Mouse (Mus musculus) megakaryocyte, embryonic 14.5 days (primary cell): ENCODE results near the gene Gstm1. TPM values are rescaled to one million over a fixed set of nuclear protein-coding genes. Genes with fewer than 3 reads are reported as not detected.
A peak's percentile ranks its signal among the peaks of the same experiment; 100 is the strongest.

Experiments
- H3K27me3 ChIP-seq: replicated peaks from 2 replicates; pipeline ENCODE3; 2012; ENCODE audit warnings: inconsistent platforms
- H3K36me3 ChIP-seq: replicated peaks from 2 replicates; pipeline ENCODE3; 2012; ENCODE audit warnings: low read length, inconsistent platforms, mixed read lengths
- H3K4me1 ChIP-seq: 2 replicates; pipeline ENCODE4 v1.6.1; 2012; ENCODE audit warnings: inconsistent platforms
- H3K4me3 ChIP-seq: replicated peaks from 2 replicates; pipeline ENCODE3; 2012; ENCODE audit warnings: moderate library complexity, mild to moderate bottlenecking, inconsistent platforms
- H3K9me3 ChIP-seq: 2 replicates; pipeline ENCODE4 v1.6.1; 2012; ENCODE audit warnings: inconsistent platforms
- FLI1 ChIP-seq: IDR thresholded peaks from 2 replicates; pipeline ENCODE4 v1.6.1; 2012; ENCODE audit warnings: low read length, inconsistent platforms, mixed read lengths
- GATA1 ChIP-seq: IDR thresholded peaks from 3 replicates; pipeline ENCODE4 v1.6.1; 2012; ENCODE audit warnings: mixed read lengths, low read length, inconsistent platforms, borderline replicate concordance
- polyA plus RNA-seq: library from polyadenylated mRNA; stranded (reverse); fragments of >175 nt; gene quantifications from 2 replicates; pipeline ENCODE4 v1.2.3, GENCODE M21; 2012; ENCODE audit warnings: low replicate concordance; ENCODE audit not compliant: insufficient read depth

The Gstm1 gene
- 55.5 and 118 TPM in 2 replicates for polyA plus RNA-seq

DNA sequence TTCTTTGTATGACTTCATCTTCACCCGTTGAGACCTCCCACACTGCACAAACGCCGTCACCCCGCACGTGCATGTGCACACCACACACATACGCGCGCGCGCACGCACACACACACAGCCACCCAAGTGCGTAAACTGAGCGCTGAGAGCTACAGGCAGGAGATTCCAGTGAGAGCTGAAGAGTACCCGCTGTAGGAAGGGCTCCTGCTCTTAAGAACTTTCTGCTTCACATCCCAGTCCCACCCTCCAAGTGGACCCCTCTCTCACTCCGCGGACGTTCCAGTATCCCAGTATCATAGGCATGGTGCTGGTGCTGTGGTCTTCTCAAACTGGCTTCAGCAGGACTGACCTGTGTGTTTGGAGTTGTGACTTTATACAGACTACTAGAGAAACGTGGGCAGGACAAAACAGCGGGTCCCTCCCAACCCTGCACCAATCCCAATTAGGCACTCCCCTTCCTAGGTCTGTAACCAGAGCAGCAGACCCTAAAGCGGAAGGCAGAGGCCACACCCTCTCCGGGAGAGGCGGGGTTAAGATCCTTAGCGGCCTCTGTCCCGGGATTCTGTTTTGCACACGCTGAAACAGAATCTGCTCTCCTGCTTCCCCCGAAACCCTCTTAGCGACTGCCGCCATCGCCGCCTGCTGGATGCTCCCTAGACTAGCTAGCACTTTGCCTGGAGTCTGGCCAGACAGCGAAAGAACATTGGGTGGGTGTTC, at the start of gene Gstm1:
Gene Gstm1, minus strand, starts transcription at position 501 of the 717 bp plus-strand sequence.
- peak within 1 kb of the TSS; percentile 89 for H3K4me3 ChIP-seq
- TF ChIP-seq GATA1 (no peak), FLI1 (no peak)

DNA sequence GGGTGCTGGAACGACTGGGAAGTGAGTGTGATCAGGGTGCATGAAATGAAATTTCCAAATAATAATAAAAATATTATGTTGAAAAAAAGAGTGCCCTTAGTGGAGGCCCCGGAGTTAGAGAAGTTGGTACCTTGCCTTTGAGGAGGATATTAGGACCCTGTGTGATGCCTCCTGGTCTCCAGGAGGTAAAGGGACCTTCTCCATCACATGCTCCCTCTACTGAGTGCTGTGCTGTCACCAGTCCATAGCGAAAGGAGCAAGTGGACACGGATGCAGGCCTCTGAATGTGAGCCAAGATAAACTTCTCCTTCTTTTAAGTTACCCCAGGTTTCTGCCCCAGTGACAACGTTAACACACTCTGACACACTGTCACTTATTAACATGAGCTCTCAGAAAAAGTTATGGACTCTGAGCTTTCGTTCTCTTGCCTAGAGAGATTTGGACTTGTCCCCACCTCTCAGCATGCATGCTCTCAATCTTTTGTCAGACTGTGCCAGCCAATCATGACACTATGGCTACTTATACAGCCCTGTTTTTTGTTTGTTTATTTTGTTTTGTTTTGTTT, 49.7 kb upstream of the Gstm1 start:
- Histone ChIP-seq H3K9me3 (no peaks in the 10 kb centered on the region), H3K27me3 (peaks cover 15% of the 10 kb centered on the region), H3K4me3 (no peak overlapping the region), H3K4me1 (peaks cover 40% of the 10 kb centered on the region), H3K36me3 (peaks cover 18% of the 10 kb centered on the region)
- TF ChIP-seq FLI1, result no peak
- TF ChIP-seq GATA1, result no peak

More for the DNA sequence above, at the start of gene Gstm1:
- Histone ChIP-seq H3K36me3 (no peaks in the 10 kb centered on the region), H3K27me3 (peaks cover 71% of the 10 kb centered on the region), H3K9me3 (no peaks in the 10 kb centered on the region), H3K4me1 (peaks cover 21% of the 10 kb centered on the region)

DNA sequence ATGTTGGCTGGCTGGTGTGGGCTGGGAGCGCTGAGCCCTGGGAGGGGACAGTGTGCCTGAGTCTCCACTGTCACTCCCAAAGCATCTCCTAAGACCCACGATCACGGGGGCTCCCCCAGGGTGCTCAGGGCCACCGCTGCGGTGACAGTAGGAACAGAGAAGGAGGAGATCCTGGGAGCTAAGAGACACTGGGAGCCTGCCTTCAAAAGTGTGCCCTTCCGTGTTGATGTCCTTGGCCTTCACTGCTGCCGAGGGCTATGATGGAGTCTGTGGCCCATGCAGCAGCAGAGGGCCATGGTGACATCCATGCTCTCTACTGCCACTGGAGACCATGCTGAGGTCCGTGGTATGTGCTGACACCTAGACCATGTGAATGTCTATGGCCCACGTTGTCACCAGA, 47.8 kb upstream of the Gstm1 start:
- Histone ChIP-seq H3K27me3 (peaks cover 15% of the 10 kb centered on the region), H3K4me3 (peak overlapping the region; percentile 56), H3K4me1 (peaks cover 42% of the 10 kb centered on the region), H3K9me3 (no peaks in the 10 kb centered on the region), H3K36me3 (peaks cover under 1% of the 10 kb centered on the region)
- no peak for TF ChIP-seq GATA1
- no peak for TF ChIP-seq FLI1

DNA sequence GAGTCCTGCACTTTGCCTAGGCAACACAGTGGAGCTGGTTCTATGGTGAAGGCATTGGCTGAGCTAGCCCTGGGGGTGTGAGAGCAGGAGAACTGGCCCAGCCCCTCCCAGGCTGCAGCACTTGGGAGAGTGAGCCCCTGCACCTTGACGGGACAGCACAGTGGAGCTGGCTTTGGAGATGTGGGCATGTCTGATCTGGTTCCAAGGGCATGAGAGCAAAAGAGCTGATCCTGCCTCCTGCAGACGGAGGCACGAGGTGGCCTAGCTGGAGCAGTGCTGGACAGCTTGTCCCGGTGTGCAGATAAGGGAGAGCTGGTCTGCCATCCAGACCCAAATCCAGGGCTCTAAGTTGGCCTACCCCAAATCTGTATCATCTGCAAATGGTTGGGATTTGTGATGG, 46.9 kb upstream of the Gstm1 start:
- H3K9me3 ChIP-seq, result no peaks in the 10 kb centered on the region

DNA sequence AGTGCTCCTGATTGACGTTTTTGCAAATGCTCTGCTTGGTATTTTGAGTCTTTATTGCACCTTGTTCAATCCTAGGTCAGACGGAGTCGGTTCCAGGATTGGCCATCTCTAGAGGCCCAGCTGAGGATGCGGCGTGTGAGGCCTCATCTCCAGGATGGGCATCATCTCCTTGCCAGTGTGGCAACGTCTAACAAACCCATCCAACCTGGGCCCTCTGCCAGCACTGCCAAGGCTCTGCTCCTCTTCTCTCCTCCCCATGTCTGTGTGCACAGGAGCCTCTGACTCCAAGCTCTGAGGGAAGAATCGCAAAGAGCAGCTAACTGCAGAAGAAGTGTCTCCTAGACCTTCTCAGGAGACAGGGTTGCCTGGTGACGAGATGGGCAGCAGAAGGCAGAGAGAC, 44.9 kb upstream of the Gstm1 start:
- TF ChIP-seq GATA1 (no peak), FLI1 (no peak)
- Histone ChIP-seq H3K4me3 (no peak overlapping the region), H3K9me3 (no peaks in the 10 kb centered on the region), H3K36me3 (no peaks in the 10 kb centered on the region), H3K27me3 (peaks cover 21% of the 10 kb centered on the region), H3K4me1 (peaks cover 23% of the 10 kb centered on the region)

More for the DNA sequence above, 46.9 kb upstream of the Gstm1 start:
- H3K27me3 ChIP-seq, result peaks cover 15% of the 10 kb centered on the region
- H3K4me3 ChIP-seq, result no peak overlapping the region
- no peaks in the 10 kb centered on the region for H3K36me3 ChIP-seq
- H3K4me1 ChIP-seq, result peaks cover 34% of the 10 kb centered on the region
- TF ChIP-seq GATA1 (no peak), FLI1 (no peak)

DNA sequence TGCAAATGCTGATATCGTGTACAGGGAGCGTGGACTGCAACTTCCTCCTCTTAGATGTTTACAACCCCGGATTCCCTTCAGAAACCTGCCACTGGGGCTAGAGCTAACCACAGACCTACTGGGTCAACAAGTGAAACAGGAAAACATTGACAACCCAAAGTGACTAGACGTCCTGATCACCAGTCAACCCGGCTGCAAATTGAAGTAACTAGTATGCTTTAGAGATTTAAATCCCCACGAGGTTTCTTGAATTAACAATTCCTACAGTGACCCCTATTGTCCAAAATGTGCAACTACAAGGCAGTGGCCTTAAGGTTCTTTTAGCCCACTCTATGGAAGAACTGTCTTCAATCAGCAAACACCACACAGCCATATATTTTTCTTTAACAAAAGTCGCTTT, 43.6 kb upstream of the Gstm1 start:
- no peaks in the 10 kb centered on the region for H3K9me3 ChIP-seq
- H3K36me3 ChIP-seq, result no peaks in the 10 kb centered on the region
- TF ChIP-seq GATA1 (no peak), FLI1 (no peak)
- peaks cover 28% of the 10 kb centered on the region for H3K27me3 ChIP-seq
- peaks cover 23% of the 10 kb centered on the region for H3K4me1 ChIP-seq
- H3K4me3 ChIP-seq, result peak overlapping the region; percentile 66

DNA sequence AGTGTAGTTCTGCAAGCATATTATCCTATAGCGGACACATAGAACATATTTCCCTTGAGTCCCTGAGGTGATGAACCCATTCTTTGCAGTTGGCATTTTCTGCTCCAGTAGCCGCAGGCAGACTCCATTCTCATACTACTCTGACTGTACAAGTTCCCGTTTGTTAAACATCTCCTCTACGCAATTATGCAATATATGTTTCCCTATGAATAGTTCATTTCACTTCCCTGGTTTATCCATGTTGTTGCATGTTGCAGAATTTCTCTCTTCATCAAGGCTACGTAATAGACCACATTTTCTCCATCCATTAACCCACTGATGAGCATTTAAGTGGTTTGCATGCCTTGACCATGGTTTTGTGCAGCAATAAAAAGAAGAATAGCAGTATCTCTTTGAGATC, 32.7 kb upstream of the Gstm1 start:
- TF ChIP-seq GATA1 (no peak), FLI1 (no peak)
- Histone ChIP-seq H3K4me1 (peaks cover 7% of the 10 kb centered on the region), H3K4me3 (no peak overlapping the region), H3K36me3 (no peaks in the 10 kb centered on the region), H3K9me3 (peaks cover 6% of the 10 kb centered on the region), H3K27me3 (peaks cover 4% of the 10 kb centered on the region)

DNA sequence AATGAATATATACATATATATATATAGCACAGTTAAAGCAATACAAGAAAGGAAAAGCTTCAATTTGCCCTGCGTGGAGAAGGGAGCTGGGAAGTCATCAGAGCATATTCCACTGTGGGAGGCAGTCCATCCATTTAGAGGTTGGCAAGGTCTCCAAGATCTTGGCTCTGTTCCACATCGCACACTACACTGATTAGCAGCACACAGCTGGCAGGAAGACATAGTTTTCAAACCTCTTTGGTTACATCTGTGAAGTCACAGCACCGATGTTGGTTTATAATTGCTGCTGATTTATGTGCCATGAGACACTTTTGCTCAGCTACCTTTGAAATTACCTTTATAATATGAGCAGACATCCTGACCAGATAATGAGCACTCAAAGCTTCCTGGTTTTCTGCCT, 30.5 kb upstream of the Gstm1 start:
- no peaks in the 10 kb centered on the region for H3K36me3 ChIP-seq
- peaks cover 4% of the 10 kb centered on the region for H3K27me3 ChIP-seq
- TF ChIP-seq FLI1, result no peak
- TF ChIP-seq GATA1, result no peak
- H3K4me3 ChIP-seq, result no peak overlapping the region
- peaks cover 27% of the 10 kb centered on the region for H3K4me1 ChIP-seq
- H3K9me3 ChIP-seq, result no peaks in the 10 kb centered on the region

DNA sequence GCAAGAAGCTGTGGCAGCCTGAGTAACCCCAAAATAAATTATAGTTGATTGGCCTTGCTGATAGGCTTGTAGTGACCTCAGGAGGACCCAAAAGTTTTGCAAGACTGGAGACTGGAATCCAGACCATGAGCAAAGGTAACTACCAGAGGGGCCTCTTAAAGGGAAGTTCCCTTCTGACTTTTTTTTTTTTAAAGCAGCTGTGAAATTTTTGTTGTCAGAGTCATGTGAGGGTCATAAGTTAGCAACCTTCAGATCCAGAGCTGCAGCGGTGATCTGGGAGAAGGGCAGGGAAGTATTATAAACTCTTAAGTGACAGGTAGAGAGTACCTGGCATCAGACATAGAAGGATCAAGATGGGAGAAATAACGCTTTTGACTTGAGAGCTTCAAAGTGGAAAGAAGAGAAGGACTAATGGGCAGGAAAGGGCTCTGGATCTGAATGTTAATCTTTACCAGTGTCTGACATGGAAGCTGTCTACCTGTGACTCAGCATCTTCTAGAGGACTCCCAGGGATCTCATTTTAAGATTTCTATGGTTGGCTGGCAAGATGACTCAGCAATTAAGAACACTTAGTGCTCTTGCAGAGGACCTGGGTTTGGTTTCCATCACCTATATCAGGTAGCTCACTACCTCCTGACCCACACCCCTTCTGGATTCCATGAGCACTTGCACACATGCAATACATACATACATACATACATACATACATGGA, 29.3 kb upstream of the Gstm1 start:
- Histone ChIP-seq H3K4me1 (peaks cover 27% of the 10 kb centered on the region), H3K4me3 (no peak overlapping the region), H3K36me3 (no peaks in the 10 kb centered on the region), H3K27me3 (peaks cover 11% of the 10 kb centered on the region), H3K9me3 (no peaks in the 10 kb centered on the region)
- TF ChIP-seq FLI1 (no peak), GATA1 (no peak)
